Mouse (Mus musculus) CH12F3 (cell line): ENCODE data around the gene Ppp1r16b.

Source experiments
- in situ Hi-C: fragments of 300-500 bp; cut with MboI; formaldehyde crosslinking; loops from 2 replicates; pipeline ENCODE4 v1.14.3; 2020; ENCODE audit warnings: low sequenced_read_pairs

Ppp1r16b gene

DNA sequence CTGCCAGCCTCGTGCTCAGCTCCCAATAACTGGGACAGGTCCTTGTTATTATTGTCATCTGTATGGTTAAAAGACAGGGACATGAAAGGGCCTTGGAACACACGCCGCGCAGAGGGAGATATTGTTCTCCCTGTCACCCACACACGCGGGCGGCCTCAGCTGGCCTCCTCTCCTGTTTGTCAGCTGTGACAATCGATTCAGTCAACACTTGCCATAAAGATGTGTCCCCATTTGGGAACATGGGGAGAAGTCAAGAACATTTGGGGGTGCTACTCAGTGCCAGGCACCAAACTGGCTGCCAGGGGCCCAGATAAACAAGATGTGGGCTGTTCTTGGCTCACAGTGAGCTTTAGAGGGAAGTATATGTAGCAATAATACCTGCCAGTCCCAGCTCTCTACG lies 84.2 kb downstream of the Ppp1r16b start:
- in situ Hi-C loops, result no loop called here

DNA sequence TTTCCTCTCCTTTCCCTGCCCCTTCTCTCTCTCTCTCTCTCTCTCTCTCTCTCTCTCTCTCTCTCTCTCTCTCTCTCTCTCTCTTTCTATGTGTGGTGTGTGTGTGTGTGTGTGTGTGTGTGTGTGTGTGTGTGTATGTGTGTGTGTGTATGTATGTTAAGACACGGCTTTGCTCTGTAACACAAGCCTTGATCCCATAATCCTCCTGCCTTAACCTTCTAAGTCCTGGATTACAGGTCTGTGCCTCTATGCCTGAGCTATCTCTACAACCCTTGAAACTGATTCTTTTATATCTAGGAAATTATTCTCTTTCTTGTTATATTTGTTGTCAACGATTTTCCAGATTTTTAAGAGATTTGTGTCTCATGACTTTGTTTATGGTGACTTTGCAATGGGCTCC lies 95.0 kb downstream of the Ppp1r16b start:
- in situ Hi-C loops, result no loop called here

DNA sequence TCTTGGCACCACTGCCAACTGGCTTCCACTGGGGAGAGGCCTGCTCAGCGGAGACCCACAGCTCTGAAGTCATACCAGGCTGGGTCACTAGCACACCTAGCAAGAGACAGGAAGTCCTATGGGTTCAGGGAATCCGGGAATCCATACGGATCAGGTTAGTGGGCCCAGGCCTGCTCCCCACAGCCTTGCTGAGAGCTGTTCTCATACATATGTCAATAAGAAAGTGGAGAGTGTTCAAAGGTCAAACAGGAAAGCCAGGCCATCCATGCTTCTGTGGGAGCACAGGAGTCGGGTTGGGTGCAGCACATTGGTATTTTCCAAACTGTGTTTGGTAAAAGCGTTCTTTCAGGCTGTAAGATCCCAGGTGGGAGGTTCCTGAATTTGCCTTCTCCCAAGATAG lies 97.1 kb downstream of the Ppp1r16b start:
- in situ Hi-C loops, result no loop called here

DNA sequence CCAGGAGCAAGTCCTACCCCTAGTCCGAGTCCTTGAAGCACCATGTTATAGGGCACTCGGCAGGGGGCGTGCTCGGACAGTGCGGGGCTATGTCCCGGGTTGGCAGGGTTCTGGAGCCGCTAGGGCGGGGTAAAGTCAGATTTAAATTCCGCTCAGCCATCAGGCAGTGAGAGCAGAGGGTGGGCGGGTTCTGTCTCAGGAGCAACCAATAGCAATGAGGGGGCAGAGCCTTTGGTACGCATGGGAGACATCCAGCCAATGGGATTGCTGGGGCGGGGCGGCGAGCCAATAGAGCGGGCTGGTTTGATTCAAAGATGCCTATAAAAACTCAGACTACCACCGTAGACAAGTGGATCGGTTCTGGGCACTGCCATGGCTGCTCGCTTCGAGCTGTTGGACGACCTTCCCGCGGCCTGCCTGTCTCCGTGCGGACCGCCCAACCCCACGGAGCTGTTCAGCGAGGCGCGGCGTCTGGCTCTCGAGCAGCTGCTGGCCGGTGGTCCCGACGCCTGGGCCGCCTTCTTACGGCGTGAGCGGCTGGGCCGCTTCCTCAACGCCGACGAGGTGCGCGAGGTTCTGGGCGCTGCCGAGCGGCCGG lies 102.6 kb downstream of the Ppp1r16b start, which contains the start of gene Fam83d:
Fam83d (plus strand) TSS at position 352 of the 598 bp plus-strand sequence.
- in situ Hi-C loops, result no loop called here

DNA sequence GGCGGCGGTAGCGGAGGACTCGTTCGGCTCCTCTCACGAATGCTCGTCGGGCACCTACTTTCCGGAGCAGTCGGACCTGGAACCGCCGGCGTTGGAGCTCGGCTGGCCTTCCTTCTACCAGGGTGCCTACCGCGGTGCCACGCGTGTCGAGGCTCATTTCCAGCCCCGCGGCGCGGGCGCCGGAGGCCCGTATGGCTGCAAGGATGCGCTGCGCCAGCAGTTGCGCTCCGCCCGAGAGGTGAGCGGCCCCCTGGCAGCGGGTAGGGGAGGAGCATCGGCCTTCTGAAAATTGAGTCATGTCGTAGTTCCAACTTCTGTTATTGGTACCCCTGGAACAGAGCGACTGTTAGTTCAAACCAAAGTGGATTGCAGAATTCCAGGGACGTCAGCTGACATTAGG lies 103.2 kb downstream of the Ppp1r16b start:
- in situ Hi-C loops, result no loop called here

DNA sequence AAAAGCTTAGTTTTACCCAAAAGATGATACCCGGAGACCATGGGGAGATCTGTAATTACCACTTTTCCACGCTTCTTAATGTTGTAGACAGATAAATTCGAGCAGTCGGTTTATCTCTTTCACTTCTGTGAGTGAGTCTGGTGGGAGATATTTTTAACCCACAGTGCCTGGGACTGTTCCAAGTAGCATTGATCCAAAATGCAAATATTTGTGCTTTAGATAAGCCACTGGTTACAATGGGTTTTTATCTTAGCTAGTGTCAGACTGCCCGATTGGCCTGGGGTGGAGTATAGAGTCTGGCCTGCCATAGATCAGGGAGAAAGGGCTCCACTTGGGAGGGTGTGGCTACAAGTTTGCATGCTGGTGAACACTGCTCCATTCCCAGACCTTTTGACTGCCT lies 103.6 kb downstream of the Ppp1r16b start:
- in situ Hi-C loops, result no loop called here

DNA sequence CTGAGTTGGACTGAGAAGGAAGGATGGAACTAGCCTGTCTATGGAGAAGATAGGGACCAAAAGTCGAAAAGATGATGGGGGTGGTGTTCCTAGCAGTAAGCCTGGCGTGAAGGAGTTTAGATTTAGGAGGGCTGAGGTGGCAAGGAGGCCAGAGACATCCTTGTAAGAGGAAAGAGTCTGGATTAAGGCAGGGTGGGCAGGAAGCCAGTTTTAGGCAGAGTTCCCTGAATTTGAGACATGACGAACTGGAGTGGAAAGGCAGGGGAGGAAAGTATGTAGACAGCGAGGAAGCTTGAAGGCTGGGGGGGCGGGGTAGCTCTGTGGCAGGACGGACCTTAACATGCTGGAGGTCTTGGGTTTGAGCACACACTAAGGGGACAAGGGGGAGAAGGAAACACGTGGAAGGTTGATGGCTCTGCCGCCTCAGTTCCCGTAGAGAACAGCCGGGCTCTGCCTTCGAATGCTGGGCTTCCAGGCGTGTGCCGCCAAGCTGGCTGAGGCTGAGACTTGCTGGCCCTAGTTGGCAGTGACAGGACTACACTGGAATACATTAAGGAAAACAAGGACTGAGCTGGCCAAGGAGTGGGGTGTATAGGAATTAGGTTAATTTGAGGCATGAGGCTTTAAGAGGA lies 105.0 kb downstream of the Ppp1r16b start:
- in situ Hi-C loops, result no loop called here

DNA sequence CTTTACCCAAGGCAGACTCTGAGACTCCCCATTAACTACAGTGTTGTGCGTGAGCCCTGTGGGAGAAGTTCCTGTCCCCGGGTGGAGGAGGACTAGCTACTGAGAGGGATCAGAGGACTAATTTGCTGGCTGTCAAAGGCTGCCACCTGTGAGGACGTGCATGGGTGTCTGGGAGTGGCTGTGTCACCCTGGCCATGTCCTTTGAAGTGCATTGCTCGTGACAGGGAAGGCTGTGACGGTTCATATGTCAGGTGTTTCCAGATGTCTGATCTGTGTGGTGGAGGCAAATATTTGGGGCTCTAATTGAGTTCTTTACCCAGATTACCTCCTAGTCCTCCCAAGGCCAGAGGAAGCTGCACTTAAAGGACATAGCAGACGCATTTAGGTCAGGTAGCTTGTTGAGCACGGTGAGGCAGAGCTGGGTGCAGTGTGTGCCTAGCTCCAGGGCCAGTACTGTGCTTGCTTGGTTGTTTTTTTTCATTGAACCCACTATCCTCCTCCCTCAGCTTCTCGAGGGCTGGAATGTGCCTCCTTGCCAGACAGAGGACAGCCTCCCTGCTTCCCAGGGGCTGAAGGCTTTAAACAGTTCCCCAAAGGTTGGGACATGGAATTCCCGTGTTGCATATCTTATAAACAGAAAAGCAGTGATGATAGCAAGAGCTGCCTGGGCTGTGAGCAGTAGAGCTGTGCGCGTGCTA lies 106.0 kb downstream of the Ppp1r16b start:
- in situ Hi-C loops, result no loop called here

DNA sequence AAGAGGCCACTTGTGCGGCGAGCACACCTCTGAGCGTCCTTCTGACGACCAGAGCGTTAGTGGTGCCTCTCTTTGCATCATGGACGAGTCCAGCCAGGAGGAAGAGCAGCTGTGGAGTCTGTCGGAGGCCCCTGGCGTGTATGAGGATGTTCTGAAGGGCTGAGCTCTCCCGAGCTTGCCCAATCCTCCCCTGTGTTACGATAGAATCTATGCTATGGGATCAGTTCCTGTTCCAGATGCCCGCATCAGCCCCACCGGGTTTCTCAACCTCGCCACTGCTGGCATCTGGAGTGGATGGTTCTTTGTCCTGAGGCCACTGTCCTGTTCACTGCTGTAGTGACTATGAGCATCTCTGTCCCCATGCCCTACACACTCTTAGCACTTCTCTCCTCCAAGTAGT lies 107.6 kb downstream of the Ppp1r16b start:
- in situ Hi-C loops, result no loop called here

DNA sequence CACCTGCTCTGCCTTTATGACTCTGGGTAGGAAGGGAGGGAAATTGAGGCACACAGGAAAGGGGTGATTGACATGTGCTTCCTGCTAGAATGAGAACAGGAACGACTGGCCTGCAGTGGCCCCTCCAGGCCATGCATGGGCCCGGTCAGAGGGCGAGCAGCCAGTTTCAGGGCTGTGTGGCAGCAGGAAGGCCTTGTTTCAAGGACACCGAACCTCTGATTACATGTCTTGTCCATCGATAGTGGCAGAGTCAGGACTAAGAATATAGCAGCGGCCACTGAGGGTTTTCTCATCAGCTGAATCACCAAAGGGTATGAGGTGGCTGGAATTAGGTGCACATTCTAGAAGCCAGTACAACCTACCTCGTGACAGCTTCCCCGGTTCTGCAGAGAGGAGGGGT lies 109.7 kb downstream of the Ppp1r16b start:
- in situ Hi-C loops, result no loop called here

DNA sequence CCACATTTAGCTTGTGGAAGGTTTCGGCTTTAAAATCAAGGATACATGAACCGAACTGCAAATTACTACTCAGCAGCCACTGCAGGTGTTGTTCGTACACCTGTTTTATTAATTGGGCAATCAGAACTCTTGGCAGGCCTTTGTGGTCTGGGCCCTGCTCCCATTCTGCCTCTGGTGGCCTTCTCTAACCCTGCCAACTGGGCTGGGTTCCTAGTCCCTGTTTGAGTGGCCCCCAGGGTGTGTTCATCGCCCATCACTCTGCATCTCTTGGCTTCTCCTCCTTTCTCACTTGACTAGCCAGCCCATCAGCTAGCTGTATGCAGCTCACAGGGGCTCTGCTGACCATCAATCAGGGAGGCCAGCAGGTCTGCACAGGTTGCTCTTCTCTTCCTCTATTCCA lies 111.5 kb downstream of the Ppp1r16b start:
- in situ Hi-C loops, result no loop called here

DNA sequence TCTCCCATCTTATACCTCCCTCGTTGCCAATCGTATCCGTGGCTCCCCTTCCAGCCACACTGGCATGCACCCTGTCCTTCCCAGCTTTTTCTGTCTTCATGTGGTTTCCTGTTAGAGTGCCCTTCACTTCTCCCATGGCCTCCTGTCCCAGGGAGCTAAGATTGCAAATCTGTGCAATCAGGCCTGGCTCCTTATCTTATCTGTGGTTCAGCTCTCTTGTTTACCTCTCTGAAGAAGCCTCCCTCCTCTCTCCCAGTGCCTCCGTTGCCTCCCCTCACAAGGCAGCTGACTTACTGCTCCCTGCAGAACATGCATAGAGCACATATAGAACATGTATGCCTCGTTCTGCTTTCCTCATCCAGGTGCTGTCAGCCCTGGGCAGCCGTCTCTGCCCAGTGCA lies 112.3 kb downstream of the Ppp1r16b start:
- in situ Hi-C loops, result no loop called here

DNA sequence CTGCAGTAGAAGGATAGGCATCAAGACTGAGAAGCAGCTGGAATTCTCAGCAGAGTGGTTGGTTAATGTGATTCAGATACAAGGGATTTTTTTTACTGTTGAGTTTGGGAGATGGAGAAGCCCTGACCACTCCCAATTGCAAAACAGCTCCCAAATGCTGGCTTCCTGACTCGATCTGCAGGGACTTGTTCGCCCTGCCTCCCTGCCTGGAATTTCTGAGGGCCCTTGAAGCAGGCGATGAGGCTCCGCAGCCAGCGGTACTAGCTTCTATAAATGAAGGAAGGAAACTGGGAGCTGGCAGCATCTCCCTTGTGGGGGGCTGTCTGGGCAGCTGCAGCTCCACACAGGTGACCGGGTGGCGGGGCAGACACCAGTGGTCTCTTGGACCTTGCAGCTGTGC lies 113.2 kb downstream of the Ppp1r16b start:
- in situ Hi-C loops, result no loop called here

DNA sequence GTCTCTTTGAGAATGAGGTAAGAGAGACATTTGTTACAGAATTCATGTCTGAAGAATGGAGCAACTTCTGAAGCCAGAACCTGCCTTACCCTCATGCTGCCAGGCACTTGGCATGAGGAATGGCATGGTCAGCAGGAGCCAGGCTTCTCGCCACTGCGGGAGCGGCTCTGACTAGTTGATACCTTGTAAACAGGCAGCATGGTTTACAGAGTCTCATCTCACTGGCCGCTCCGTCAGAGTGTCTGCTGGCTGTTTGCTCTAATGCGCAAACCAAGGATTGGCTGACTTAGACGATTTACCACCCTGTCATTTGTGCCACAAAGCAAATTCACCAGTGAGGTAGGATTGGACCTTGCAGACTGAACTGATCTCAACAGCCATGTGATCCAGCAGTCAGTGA lies 115.9 kb downstream of the Ppp1r16b start:
- in situ Hi-C loops, result no loop called here

DNA sequence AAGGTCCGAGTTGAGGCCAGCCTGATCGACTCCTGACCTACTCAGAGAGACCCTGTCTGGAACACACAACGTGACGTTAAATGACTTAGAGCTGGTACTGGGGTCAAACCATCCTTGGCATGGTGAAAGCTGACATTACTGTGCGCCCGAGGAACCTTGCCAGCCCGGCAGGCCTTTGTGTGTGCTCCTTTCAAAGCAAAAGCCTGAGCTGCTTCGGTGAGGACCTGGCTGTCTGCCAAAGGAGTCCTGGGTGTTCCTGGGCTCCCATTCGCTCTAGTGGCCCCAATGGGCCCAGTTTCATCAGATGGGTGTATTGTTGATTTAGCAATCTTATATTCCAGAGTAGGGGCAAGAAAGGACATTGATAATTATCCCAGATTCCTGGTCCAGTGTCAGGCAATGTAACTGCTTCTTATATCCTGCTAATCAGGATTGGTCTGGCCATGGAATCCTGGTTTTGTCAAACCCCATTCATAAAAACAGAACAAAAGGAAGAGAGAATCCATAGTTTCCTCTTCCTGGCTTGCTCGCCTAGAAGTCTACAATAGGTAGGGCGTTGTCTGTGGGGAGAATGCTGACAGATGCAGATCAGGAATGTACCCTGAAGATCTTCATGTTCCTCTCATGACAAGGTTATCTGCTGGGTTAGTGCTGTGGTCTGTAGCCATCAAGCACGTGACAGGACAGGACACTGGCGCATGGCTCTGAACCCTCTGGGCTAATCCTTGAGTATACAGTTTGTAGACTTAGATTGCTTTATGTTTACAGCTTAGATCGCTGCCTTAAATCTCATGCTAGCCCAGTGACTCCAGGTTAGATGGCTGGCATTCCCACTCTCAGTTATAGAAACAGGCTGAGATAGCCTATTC lies 122.0 kb downstream of the Ppp1r16b start:
- in situ Hi-C loops, result no loop called here

DNA sequence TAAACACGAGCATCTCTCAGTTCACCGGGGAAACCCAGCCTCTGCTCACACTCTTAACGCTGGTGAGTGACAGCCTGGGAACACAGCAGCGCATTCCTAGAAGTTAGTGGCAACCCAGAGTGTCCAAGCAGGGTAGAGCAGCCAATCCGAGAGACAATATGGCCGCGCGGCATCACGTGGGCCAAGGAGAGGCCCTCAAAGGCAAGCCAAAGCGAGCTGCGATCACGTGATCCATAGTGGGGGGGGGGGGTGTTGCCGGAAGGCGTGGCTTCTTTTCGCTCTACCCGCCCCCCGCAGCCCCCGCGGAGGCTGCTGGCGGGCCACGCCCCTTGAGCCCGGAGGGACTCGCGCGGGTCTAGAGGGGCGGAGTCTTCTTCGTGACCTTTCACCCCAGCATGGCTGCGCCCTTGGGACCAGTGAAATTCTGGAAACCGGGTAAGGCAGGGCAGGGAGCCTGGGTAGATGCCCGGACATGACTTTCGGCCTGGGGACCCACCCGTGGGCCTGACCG lies 129.4 kb downstream of the Ppp1r16b start, which contains the start of gene Dhx35:
Dhx35 (plus strand) TSS at position 314 of the 511 bp plus-strand sequence.
- in situ Hi-C loops, result no loop called here

DNA sequence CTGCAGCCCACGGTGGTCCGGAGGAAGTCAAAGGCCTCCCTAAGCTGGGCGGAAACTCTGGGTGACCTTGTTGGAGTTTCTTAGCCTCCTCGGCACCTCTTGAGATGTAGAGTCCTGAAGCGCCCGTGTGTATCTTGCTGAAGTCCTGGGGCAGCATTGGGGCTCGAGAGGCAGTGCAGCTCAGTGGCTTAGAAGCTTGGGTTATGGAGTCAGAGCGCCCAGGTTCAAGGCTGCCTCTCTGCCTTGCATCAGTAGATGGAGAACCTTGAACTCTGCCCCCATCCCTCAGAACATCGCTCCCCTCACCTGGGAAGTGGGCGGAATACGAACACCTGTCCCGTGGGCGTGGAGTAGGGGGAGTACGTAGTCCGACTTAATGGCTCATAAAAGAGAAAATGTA lies 129.8 kb downstream of the Ppp1r16b start:
- in situ Hi-C loops, result no loop called here

DNA sequence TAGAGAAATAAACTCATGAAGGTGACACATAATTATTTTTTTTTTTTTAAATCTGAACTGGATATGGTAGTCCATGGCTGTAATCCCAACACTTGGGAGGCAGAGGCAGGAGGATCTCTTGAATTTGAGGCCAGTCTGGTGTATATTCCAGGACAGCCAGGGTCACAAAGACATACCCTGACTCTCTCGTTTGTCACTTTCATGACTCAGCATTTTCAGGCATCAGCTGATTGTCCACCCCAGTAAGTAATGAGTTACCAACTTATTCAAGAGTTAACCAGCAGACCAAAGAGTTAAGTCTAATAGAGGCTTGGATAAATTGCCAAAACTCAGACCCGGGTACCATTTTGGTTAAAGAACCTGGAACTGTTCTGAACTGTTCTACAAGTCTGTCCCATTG lies 130.7 kb downstream of the Ppp1r16b start:
- in situ Hi-C loops, result no loop called here

DNA sequence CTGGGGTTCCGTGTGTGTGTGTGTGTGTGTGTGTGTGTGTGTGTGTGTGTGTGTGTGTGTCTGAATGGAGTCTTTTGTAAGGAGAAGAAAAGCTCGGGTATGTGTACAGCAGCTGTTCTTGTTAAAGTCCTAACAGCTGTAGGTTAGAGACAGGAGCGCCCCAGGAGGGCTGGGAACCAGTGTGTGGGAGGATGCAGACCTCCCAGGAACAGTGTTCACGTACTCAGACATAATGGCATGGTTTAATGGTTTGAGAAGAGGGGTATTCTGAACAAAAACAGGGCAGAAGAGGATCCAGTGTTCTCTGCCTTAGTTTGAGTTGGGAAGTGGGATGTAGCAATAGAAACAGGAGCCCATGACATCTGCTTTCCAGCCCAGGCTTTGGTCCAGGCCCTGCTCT lies 134.1 kb downstream of the Ppp1r16b start:
- in situ Hi-C loops, result no loop called here

DNA sequence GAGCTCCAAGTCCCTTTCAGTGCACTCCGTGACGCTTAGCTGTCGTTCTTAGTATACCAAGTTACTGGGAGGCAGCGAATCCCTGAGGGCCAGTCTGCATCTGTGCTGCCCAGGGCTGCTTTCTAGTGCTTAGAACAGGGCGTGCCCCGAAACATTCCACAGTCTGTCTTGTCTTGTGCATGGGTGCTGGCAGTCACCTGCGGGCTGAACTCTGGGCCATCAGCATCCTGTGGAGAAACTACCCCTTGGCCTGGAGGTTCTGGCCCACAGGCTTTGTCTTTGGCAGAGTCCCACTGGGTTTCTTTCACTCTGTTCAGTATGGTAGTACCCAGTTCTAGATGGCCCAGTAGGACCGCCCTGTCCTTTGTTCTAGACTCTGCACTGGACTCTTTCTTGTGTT lies 135.6 kb downstream of the Ppp1r16b start:
- in situ Hi-C loops, result no loop called here

DNA sequence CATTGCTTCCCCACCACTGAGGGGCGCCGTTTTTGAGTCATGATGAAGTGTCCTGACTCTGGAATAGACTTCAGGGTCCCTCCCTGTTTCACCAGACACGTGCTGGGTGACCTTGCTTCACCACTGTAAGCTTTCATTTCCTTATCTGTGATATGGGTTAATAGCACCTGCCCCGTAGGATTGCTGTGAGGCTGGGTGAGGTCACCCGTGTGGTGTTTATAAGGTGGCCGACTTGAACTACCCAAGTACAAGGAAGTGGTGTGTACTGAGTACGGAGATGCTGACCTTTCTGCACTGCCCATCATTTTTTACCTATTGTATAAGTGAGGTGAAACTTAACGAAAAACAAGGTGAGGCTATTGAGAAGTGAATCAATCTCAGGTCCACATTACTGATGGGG lies 138.4 kb downstream of the Ppp1r16b start:
- in situ Hi-C loops, result no loop called here
